Mouse (Mus musculus): Measurements from ENCODE around the gene Scn7a. TPM values are rescaled to one million over a fixed set of nuclear protein-coding genes. Genes with fewer than 3 reads are reported as not detected.

Scn7a gene
- total RNA-seq, 2 experiments from 2014 or later: 2.6 to 3.2 TPM

DNA sequence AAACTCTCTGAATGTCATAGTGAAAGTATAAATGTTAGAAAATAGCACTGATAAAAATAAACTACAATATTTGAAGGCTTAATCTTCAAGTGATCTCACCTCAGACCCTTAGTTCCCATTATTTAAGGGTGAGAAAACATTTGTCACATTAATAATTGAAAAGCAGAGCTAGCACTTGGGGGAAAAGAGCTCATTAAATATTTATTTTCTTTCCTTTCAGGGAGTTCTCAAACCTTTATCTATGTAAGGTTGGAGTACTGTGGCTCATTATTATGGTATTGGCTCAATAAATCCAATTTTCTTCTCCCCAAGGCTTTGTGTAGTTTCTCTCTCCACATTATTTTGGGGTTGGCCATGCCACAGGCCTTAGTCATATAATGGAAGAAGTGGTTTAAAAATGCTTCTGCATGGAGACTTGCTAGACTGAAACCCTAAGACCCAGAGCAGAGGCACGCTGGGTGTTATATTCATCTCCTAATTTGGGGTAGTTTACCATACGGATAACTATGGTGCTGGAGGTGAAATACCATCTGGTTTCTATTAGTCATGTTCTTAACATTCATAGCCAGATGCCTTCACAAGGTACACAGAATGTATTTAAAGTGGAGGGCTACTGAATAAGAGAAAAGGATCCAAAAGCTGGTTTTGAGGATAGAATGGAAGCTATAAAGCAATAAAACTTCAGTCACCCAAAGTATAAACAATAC is 57.7 kb downstream of the Scn7a start:
- Histone ChIP-seq H3K27ac (no peak overlapping the region), H3K4me3 (no peak overlapping the region)
- TF ChIP-seq CTCF (IDR thresholded peaks at IDR 0.05): no peak
- no peak for DNase-seq (ENCODE audit: extremely low spot score in 1 of 2, low spot score in 2 of 2)
- intact Hi-C loops (cut with DNase I): no loop called here

DNA sequence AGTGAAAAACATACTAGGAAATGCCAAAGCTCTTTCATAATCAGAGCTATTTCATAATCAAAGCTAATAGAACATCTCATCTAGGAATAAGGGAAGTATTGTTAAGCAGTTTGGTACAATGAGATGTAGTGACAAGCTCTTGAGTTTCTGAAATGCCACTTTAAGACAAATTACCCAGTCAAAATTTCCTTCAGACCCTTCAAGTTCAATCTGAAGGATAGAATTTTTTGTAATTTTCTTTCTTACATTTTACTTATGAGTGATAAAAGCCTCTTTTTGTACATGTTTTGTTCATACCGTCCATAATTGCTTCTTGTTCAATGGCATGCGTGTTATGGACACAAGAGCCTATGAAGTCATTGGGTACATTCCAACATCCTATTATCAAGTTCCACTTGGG is 72.6 kb downstream of the Scn7a start:
- H3K4me3 ChIP-seq: no peak overlapping the region
- intact Hi-C loops (cut with DNase I): no loop called here

GRCm38 (mm10) chr2:66692300-66692699 is 92.4 kb downstream of the Scn7a start:
- intact Hi-C loops (cut with DNase I): no loop called here
- no peak for DNase-seq (ENCODE audit: extremely low spot score in 1 of 2, low spot score in 2 of 2)
- Histone ChIP-seq H3K4me3 (no peak overlapping the region), H3K27ac (no peak overlapping the region)
- TF ChIP-seq CTCF (IDR thresholded peaks at IDR 0.05): no peak

More for the DNA sequence above, 72.6 kb downstream of the Scn7a start:
- DNase-seq (ENCODE audit: extremely low spot score in 1 of 2, low spot score in 2 of 2): no peak
- TF ChIP-seq CTCF (IDR thresholded peaks at IDR 0.05): no peak
- H3K27ac ChIP-seq: no peak overlapping the region

DNA sequence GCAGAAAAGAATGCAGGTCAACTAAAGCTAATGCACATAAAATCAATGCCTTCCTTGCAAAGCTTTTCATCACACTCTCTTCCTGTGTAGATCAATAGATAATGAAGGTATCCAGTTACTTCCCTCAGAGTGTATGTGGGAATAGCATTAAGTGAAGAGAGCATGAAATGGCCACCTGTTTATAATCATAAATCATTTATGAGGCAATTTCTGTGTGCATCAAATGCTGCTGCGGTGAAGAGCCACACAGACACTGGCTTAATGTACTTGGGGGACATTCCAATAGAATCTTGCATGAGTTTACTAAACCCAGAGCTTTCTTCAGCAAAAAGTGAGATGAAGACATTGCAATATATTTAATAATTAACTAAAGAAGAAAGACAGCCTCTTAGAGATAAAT is 122.7 kb downstream of the Scn7a start:
- no peak for TF ChIP-seq CTCF (IDR thresholded peaks at IDR 0.05)
- Histone ChIP-seq H3K4me3 (no peak overlapping the region), H3K27ac (no peak overlapping the region)
- intact Hi-C loops (cut with DNase I): no loop called here
- DNase-seq (ENCODE audit: extremely low spot score in 1 of 2, low spot score in 2 of 2): no peak

- Histone ChIP-seq H3K4me3 (no peak overlapping the region), H3K27ac (no peak overlapping the region)
- no peak for DNase-seq (ENCODE audit: extremely low spot score in 1 of 2, low spot score in 2 of 2)
- intact Hi-C loops (cut with DNase I): no loop called here
- no peak for TF ChIP-seq CTCF (IDR thresholded peaks at IDR 0.05)
These were observed 128.3 kb downstream of the Scn7a start for GRCm38 (mm10) chr2:66656430-66656829.

DNA sequence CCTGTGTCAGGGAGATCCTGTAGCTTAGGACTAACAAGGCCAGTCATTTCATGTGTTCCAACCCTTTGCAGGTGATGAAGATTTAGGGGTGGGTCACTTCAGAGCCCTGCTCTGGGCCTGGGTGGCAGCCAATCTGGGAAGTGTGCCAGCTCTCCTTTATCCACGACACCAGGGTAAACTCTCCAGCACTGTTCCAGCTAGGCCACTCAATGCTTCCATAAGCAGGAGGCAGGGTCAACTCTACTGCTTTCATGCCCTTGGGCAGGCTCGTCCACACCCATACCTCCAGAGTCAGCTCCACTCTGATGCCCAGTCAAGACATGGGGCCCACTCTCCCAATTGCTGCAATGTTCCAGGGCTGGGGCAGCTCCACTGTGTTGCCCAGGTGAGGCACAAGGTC is 129.3 kb downstream of the Scn7a start:
- no peak overlapping the region for H3K27ac ChIP-seq
- no peak for DNase-seq (ENCODE audit: extremely low spot score in 1 of 2, low spot score in 2 of 2)
- no peak overlapping the region for H3K4me3 ChIP-seq
- no peak for TF ChIP-seq CTCF (IDR thresholded peaks at IDR 0.05)
- intact Hi-C loops (cut with DNase I): no loop called here

DNA sequence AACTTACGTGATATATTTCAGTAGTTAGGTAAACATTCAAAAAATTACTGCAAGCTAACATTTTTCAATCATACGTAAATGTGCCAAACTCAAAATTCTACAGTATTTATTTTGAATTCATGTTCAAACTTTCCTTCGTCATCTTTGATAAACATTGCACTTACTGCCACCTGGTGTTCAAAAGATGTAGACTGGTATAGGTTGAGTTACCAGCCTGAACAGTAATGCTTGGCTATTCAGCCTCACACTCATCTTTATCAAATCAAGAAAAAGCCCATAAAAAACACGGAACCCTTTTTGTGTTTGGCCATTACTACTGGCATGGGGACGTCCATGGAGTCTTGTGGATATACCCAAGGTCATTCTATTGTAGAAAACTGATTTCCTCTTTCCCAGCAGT is 140.3 kb downstream of the Scn7a start:
- Histone ChIP-seq H3K27ac (no peak overlapping the region), H3K4me3 (no peak overlapping the region)
- TF ChIP-seq CTCF (IDR thresholded peaks at IDR 0.05): peak; percentile 71
- intact Hi-C loops (cut with DNase I): loop anchor here (1.0 to 5.0 kb wide), 5 partner anchors 158 to 1252 kb away; partner anchors contain the start of gene Ttc21b
- no peak for DNase-seq (ENCODE audit: extremely low spot score in 1 of 2, low spot score in 2 of 2)

DNA sequence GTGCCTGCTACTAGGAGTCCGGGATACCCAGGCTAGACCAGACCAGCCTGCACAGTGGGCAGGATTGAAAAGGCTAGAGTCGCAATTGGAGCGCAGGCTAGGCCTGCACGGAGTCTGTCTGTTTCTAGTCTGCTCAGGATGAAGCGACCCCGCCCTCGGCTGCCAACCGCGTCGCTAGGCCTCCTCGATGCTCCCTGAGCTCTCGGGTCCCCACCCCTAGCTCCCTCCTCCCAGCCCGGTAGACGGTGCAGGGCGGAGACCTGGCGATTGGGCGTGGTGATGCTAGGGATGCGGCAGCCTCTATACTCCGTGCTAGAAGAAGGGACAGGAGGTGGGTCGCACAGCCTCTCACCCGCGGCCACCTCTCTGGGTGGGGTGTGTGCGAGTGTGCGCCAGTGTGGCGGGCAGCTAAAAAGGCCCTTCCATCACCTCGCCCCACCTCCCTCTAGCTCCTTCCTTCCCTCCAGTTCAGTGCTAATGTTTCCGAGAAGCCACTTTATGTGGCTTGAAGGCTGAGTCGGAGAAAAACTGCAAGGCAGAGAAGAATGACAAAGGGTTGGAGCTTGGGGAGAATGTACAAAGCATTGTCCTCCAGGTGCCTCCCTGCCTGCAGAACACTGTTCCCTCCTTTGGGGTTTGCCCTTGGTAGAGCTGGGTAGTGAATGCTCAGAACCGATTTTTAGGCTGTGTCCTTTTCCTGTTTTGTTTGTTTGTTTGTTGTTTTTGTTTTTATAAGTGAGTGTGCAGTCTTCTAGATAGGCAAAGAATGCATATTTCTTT is 149.9 kb downstream of the Scn7a start, which contains the start of gene Scn9a:
Gene Scn9a, minus strand, starts transcription at position 383 of the 780 bp plus-strand sequence.
- H3K4me3 ChIP-seq: peak within 1 kb of the TSS; percentile 58
- peak; percentile 29 to 49 for DNase-seq (ENCODE audit: extremely low spot score in 1 of 2, low spot score in 2 of 2)
- no peak for TF ChIP-seq CTCF (IDR thresholded peaks at IDR 0.05)
- no peak within 1 kb of the TSS for H3K27ac ChIP-seq
- intact Hi-C loops (cut with DNase I): no loop called here

DNA sequence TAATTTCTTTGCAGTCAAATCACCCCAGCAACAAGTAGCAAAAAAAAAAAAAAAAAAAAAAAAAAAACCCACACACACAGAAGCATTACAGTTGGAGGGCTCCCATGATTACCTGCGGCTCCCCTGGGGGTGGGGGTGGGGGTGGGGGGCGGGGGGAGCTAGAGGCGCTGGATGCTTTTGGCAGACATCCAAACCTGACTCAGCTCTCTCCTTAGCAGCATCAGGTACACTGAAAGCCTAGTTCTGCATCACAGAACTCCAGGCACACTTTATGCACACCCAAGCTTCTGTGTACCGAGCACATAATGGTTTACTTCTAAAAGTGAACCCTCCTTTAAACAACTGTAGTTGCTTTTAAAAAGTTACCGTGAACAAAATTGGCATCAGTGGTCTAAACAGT is 152.0 kb downstream of the Scn7a start:
- no peak for TF ChIP-seq CTCF (IDR thresholded peaks at IDR 0.05)
- intact Hi-C loops (cut with DNase I): no loop called here
- DNase-seq (ENCODE audit: extremely low spot score in 1 of 2, low spot score in 2 of 2): no peak
- H3K4me3 ChIP-seq: no peak overlapping the region
- H3K27ac ChIP-seq: no peak overlapping the region

Other genes starting within 250 kb of the Scn7a start
- gene Scn9a, start 150.0 kb downstream of the Scn7a start, total RNA-seq (2021): 1 to 10 TPM; 3.4 to 4.1 TPM